Mouse (Mus musculus) MEL (cell line): ENCODE results near the gene Gga1. TPM values are rescaled to one million over a fixed set of nuclear protein-coding genes. Genes with fewer than 3 reads are reported as not detected.

Experiments
- DNase-seq: peaks from one replicate; pipeline ENCODE4 v3.0.0; 2011; ENCODE audit warnings: low read depth, low spot score
- H3K27ac ChIP-seq: 2 replicates; pipeline ENCODE4 v1.5.1; 2012; ENCODE audit warnings: low read depth, mild to moderate bottlenecking, control low read depth, low read length, moderate library complexity; ENCODE audit not compliant: control insufficient read depth
- H3K27me3 ChIP-seq, 2 experiments: fragments of 150-350 bp in 1 of 2; sonication (generic) in 1 of 2; 2 replicates each; pipeline ENCODE4 v1.6.1; 2012; ENCODE audit warnings: low read length in 2 of 2, mild to moderate bottlenecking in 2 of 2, improper control_type of control experiment in 1 of 2, moderate library complexity in 1 of 2; ENCODE audit not compliant: insufficient read depth in 2 of 2, control insufficient read depth in 1 of 2
- H3K36me3 ChIP-seq, 2 experiments: 2 replicates each; pipeline ENCODE4 v1.6.1; 2012 to 2014; ENCODE audit warnings: low read length in 2 of 2, improper control_type of control experiment in 1 of 2, inconsistent platforms in 1 of 2, mild to moderate bottlenecking in 1 of 2; ENCODE audit not compliant: insufficient read depth in 2 of 2, control insufficient read depth in 1 of 2
- H3K4me1 ChIP-seq, 2 experiments: fragments of 150-350 bp in 1 of 2; sonication (generic) in 1 of 2; 2 replicates each; pipeline ENCODE4 v1.6.1; 2012; ENCODE audit warnings: low read length in 2 of 2, improper control_type of control experiment in 1 of 2, mild to moderate bottlenecking in 1 of 2; ENCODE audit not compliant: insufficient read depth in 2 of 2, control insufficient read depth in 1 of 2
- H3K4me3 ChIP-seq, 2 experiments: fragments of 150-350 bp in 1 of 2; sonication (generic) in 1 of 2; 2 replicates each; pipeline ENCODE4 v1.5.1; 2012; ENCODE audit warnings: low read depth in 2 of 2, low read length in 2 of 2, mild to moderate bottlenecking in 2 of 2, moderate library complexity in 2 of 2, control low read depth in 1 of 2, improper control_type of control experiment in 1 of 2; ENCODE audit not compliant: control insufficient read depth in 1 of 2, insufficient read depth in 1 of 2
- H3K79me2 ChIP-seq: 2 replicates; pipeline ENCODE4 v1.6.1; 2012; ENCODE audit warnings: mild to moderate bottlenecking, low read length, moderate library complexity; ENCODE audit not compliant: control insufficient read depth, poor library complexity, insufficient read depth
- H3K9ac ChIP-seq: 2 replicates; pipeline ENCODE4 v1.6.1; 2012; ENCODE audit warnings: low read depth, mild to moderate bottlenecking, control low read depth, low read length, moderate library complexity; ENCODE audit not compliant: control insufficient read depth, poor library complexity, severe bottlenecking
- H3K9me3 ChIP-seq: fragments of 150-350 bp; sonication (generic); replicated peaks from 2 replicates; pipeline ENCODE4 v1.6.1; 2012; ENCODE audit warnings: mild to moderate bottlenecking, low read length, improper control_type of control experiment, moderate library complexity; ENCODE audit not compliant: insufficient read depth
- CHD2 ChIP-seq: IDR thresholded peaks from 2 replicates; pipeline ENCODE4 v1.6.1; 2011; ENCODE audit warnings: low read length, improper control_type of control experiment
- CTCF ChIP-seq, 3 experiments: IDR thresholded peaks in 2 of 3; conservative IDR thresholded peaks in 1 of 3; 2 replicates each; pipeline ENCODE4 v1.5.1; 2011 to 2012; ENCODE audit warnings: low read length in 3 of 3, low read depth in 2 of 3, mild to moderate bottlenecking in 2 of 3, improper control_type of control experiment in 1 of 3, inconsistent platforms in 1 of 3, mixed read lengths in 1 of 3, moderate library complexity in 1 of 3; ENCODE audit not compliant: control insufficient read depth in 1 of 3, insufficient read depth in 1 of 3, poor library complexity in 1 of 3, severe bottlenecking in 1 of 3
- EP300 ChIP-seq, 2 experiments: IDR thresholded peaks; 2 replicates each; pipeline ENCODE4 v1.6.1; 2011; ENCODE audit warnings: improper control_type of control experiment in 2 of 2, low read length in 2 of 2, low read depth in 1 of 2, mild to moderate bottlenecking in 1 of 2
- ETS1 ChIP-seq: IDR thresholded peaks from 2 replicates; pipeline ENCODE4 v1.6.1; 2012; ENCODE audit warnings: low read depth, mild to moderate bottlenecking, inconsistent platforms, low read length, improper control_type of control experiment, moderate library complexity
- MYC ChIP-seq: IDR thresholded peaks from 2 replicates; pipeline ENCODE4 v1.6.1; 2011; ENCODE audit warnings: low read depth, mild to moderate bottlenecking, low read length, improper control_type of control experiment, moderate library complexity
- NRF1 ChIP-seq: IDR thresholded peaks from 2 replicates; pipeline ENCODE4 v1.6.1; 2014; ENCODE audit warnings: low read depth, mild to moderate bottlenecking, inconsistent platforms, low read length, improper control_type of control experiment, moderate library complexity; ENCODE audit not compliant: poor library complexity, insufficient read depth, severe bottlenecking
- POLR2A ChIP-seq, 2 experiments: IDR thresholded peaks; 2 replicates each; pipeline ENCODE4 v1.6.1; 2011 to 2012; ENCODE audit warnings: low read length in 2 of 2, mild to moderate bottlenecking in 2 of 2, control low read depth in 1 of 2, improper control_type of control experiment in 1 of 2, low read depth in 1 of 2, moderate library complexity in 1 of 2; ENCODE audit not compliant: control insufficient read depth in 1 of 2, insufficient read depth in 1 of 2, poor library complexity in 1 of 2
- TAL1 ChIP-seq: IDR thresholded peaks from 2 replicates; pipeline ENCODE4 v1.6.1; 2012; ENCODE audit warnings: mild to moderate bottlenecking, inconsistent platforms, low read length, moderate library complexity, mixed read lengths
- TBP ChIP-seq: IDR thresholded peaks from 2 replicates; pipeline ENCODE4 v1.8.0; 2011; ENCODE audit warnings: low read depth, low read length, improper control_type of control experiment
- ZNF384 ChIP-seq: IDR thresholded peaks from 2 replicates; pipeline ENCODE4 v1.6.1; 2012; ENCODE audit warnings: low read depth, mild to moderate bottlenecking, inconsistent platforms, low read length, improper control_type of control experiment
- polyA plus RNA-seq, 2 experiments: library from polyadenylated mRNA; stranded (reverse) in 1 of 2; unstranded in 1 of 2; fragments of >175 nt in 1 of 2; fragments of >200 nt in 1 of 2; gene quantifications; 2 replicates each; pipeline versions ENCODE4 v1.2.1 to v1.2.4; 2012; ENCODE audit warnings: low replicate concordance in 2 of 2, low read depth in 1 of 2; ENCODE audit not compliant: insufficient read length in 2 of 2, insufficient read depth in 1 of 2, missing spikeins in 1 of 2
- total RNA-seq: library from RNA; depleted of rRNA; stranded (reverse); fragments of 300-350 nt; gene quantifications from 2 replicates; pipeline ENCODE4 v1.2.3, GENCODE M21; 2012

Gene Gga1
- total and polyA plus RNA-seq, 3 experiments: 18.2 to 48.1 TPM; not detected in 1

DNA sequence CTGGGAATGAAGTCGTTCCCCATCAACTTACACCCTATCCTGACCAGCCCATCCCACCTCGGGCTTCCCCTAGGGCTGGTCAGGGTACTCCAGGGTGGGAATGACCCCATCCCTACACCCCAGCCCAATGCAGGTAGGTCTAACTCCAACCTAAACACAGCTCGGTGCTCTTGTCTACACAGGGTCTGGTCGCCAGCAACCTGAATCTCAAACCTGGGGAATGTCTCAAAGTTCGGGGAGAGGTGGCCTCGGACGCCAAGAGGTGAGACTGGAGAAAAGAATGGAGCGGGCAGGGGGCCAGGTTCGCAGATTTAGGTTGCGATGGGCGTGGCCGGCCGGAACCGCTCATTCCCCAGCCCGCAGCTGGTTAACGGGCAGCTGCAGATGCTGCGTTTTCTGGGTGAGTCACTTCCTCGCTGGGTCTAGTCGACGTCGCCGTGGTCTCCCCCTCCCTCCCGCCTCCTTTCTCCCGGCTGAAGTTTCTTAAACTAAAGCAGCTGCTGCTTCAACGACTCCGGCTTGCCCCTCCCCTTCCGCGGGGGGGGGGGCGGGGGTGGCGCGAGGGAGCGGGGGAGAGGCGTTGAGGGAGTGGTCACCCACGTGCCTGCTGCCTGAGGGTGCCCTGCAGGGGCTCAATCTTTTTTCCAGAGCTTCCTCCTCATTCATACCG, 50.9 kb downstream of the Gga1 start (continued):
- peak in 1 of 2 experiments; percentile 58; a peak in 1 of 4 replicates for TF ChIP-seq POLR2A (IDR thresholded peaks at IDR 0.05; ENCODE audit: control insufficient read depth in 1 of 2, insufficient read depth in 1 of 2, low read depth in 1 of 2, low read length in 2 of 2, poor library complexity in 1 of 2)
- 0 out of 2 replicates have a peak, but pooled peaks have one; percentile 41 for TF ChIP-seq TBP
- TF ChIP-seq MYC: no peak
- TF ChIP-seq ETS1: peak; percentile 95

- H3K4me3 ChIP-seq: peak overlapping the region; percentile 6 to 32; a peak in 2 of 4 replicates
- H3K9ac ChIP-seq: peak overlapping the region; percentile 75
- H3K79me2 ChIP-seq: peaks cover 10% of the 10 kb centered on the region
- peaks cover 0 to 19% of the 10 kb centered on the region in 2 experiments; a peak in 2 of 4 replicates for H3K36me3 ChIP-seq
- peak overlapping the region; percentile 94 for H3K27ac ChIP-seq
- H3K27me3 ChIP-seq: no peaks in the 10 kb centered on the region
- no peaks in the 10 kb centered on the region for H3K9me3 ChIP-seq
- H3K4me1 ChIP-seq: peaks cover 3 to 37% of the 10 kb centered on the region in 2 experiments; a peak in 3 of 4 replicates
- TF ChIP-seq ZNF384 (peak; percentile 55; the same call in 1 of the 2 replicates), CHD2 (no peak)
- DNase-seq: no peak
These were observed 51.5 kb downstream of the Gga1 start for GRCm38 (mm10) chr15:78928539-78928938.

- peaks cover 0 to 13% of the 10 kb centered on the region in 2 experiments; a peak in 2 of 4 replicates for H3K36me3 ChIP-seq
- H3K4me1 ChIP-seq: peaks cover 3 to 26% of the 10 kb centered on the region in 2 experiments; a peak in 3 of 4 replicates
- no peaks in the 10 kb centered on the region for H3K27me3 ChIP-seq
- no peaks in the 10 kb centered on the region for H3K9me3 ChIP-seq
- no peak overlapping the region for H3K9ac ChIP-seq
- no peak overlapping the region for H3K4me3 ChIP-seq
- peaks cover 14% of the 10 kb centered on the region for H3K79me2 ChIP-seq
- DNase-seq: no peak
- TF ChIP-seq TAL1: no peak
- TF ChIP-seq NRF1: no peak
- TF ChIP-seq EP300 (IDR thresholded peaks at IDR 0.05; ENCODE audit: low read depth in 1 of 2, low read length in 2 of 2): no peak
- TF ChIP-seq CTCF (IDR thresholded peaks at IDR 0.05 in 2 of 3, conservative IDR thresholded peaks at IDR 0.05 in 1 of 3; ENCODE audit: control insufficient read depth in 1 of 3, insufficient read depth in 1 of 3, low read depth in 2 of 3, low read length in 3 of 3, poor library complexity in 1 of 3, severe bottlenecking in 1 of 3): no peak
- 0 out of 4 replicates have a peak, but pooled peaks of 1 of the 2 experiments have one; percentile 4 for TF ChIP-seq POLR2A (IDR thresholded peaks at IDR 0.05; ENCODE audit: control insufficient read depth in 1 of 2, insufficient read depth in 1 of 2, low read depth in 1 of 2, low read length in 2 of 2, poor library complexity in 1 of 2)
- peak overlapping the region; percentile 5; the same call in 1 of the 2 replicates for H3K27ac ChIP-seq
These were observed 53.3 kb downstream of the Gga1 start for GRCm38 (mm10) chr15:78930192-78930706.
